Mouse (Mus musculus) neural tube, embryonic 13.5 days (tissue): Measurements from ENCODE around the gene Slco4c1. TPM values are rescaled to one million over a fixed set of nuclear protein-coding genes. Genes with fewer than 3 reads are reported as not detected.

Source experiments
- ATAC-seq: fragments of 200-750 bp; cut with Nextera tagmentation; 2 replicates; pipeline ENCODE4 v1.8.0; 2017; ENCODE audit warnings: low read depth, mild to moderate bottlenecking, moderate TSS enrichment, moderate library complexity
- H3K27ac ChIP-seq: fragments of 300-500 bp; sonication (generic); replicated peaks from 2 replicates; pipeline ENCODE4 v1.5.1; 2015; ENCODE audit warnings: moderate library complexity, mild to moderate bottlenecking, inconsistent platforms
- H3K27me3 ChIP-seq: fragments of 300-500 bp; sonication (generic); 2 replicates; pipeline ENCODE4 v1.6.1; 2015; ENCODE audit warnings: mild to moderate bottlenecking, inconsistent platforms
- H3K36me3 ChIP-seq: fragments of 300-500 bp; sonication (generic); 2 replicates; pipeline ENCODE4 v1.6.1; 2015; ENCODE audit warnings: mild to moderate bottlenecking, inconsistent platforms
- H3K4me1 ChIP-seq: fragments of 300-500 bp; sonication (generic); replicated peaks from 2 replicates; pipeline ENCODE4 v1.6.1; 2015; ENCODE audit warnings: inconsistent platforms
- H3K4me2 ChIP-seq: fragments of 300-500 bp; sonication (generic); 2 replicates; pipeline ENCODE4 v1.6.1; 2015; ENCODE audit warnings: inconsistent platforms, mild to moderate bottlenecking, moderate library complexity
- H3K4me3 ChIP-seq: fragments of 300-500 bp; sonication (generic); 2 replicates; pipeline ENCODE4 v1.5.1; 2015; ENCODE audit warnings: mild to moderate bottlenecking, inconsistent platforms
- H3K9ac ChIP-seq: fragments of 300-500 bp; sonication (generic); 2 replicates; pipeline ENCODE4 v1.6.1; 2015; ENCODE audit warnings: moderate library complexity, mild to moderate bottlenecking, inconsistent platforms
- H3K9me3 ChIP-seq: fragments of 300-500 bp; sonication (generic); 2 replicates; pipeline ENCODE4 v1.6.1; 2016; ENCODE audit warnings: inconsistent platforms
- WGBS: fragments of 180-500 bp; shearing (Covaris S2); methylation state at CpG from one replicate; pipeline ENCODE4 v1.1.7; 2015; 5-methylcytosine and 5-hydroxymethylcytosine counted together
- polyA plus RNA-seq: library from polyadenylated mRNA; unstranded; fragments of >200 nt; fragmentation: Nextera tagmentation; extraction: Ambion mirVana; gene quantifications from 2 replicates; pipeline ENCODE4 v1.2.1, GENCODE M21; 2015

The Slco4c1 gene
- polyA plus RNA-seq, 1 experiment from 2014 or later = 0.13 TPM

DNA sequence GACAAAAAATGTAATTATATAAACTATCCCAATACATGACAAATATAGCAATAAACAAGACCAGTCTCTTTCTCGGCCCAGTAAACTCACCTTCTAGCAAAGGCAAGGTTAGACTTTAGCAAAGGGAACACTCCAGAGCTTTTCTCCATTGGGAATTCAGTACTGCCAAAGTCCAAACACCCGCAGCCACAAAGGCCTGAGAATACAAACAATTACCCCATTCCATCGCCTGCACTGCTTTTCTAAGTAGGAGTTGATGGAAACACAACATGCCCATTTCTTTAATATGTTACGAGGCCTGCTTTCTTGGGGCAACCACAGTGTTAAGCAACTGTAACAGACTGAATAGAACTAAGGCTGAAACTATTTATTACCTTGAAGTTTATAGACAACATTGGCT is 18.4 kb downstream of the Slco4c1 start:
- no peak for ATAC-seq
- Histone ChIP-seq H3K9ac (no peak overlapping the region), H3K27me3 (no peaks in the 10 kb centered on the region), H3K4me1 (no peaks in the 10 kb centered on the region), H3K36me3 (no peaks in the 10 kb centered on the region), H3K4me3 (no peak overlapping the region), H3K9me3 (no peaks in the 10 kb centered on the region), H3K27ac (no peak overlapping the region), H3K4me2 (no peak overlapping the region)
- WGBS = 81% methylated on average over 4 of the region's 4 CpGs

DNA sequence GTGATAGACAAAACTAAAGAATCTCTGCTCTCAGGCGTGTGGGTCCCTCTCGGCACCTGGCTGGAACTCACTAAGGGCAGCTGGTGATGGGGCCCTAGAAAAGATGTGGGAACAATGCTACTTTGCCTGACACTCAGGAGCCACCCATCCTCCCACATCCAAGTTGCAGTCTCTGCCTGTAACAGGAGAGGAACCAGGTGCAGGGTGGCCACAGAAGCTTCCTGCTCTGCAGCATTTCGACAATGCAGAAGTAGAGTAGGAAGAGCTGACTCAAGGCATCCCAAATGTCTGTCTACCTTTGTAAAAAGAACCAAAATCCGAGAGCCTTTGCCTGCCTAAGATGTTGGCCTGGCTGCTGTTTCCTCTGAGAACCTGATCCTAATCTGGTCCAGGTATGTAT is 22.9 kb downstream of the Slco4c1 start:
- Histone ChIP-seq H3K27ac (no peak overlapping the region), H3K4me3 (no peak overlapping the region), H3K9ac (no peak overlapping the region), H3K4me2 (no peak overlapping the region), H3K4me1 (no peaks in the 10 kb centered on the region), H3K36me3 (no peaks in the 10 kb centered on the region), H3K27me3 (no peaks in the 10 kb centered on the region), H3K9me3 (no peaks in the 10 kb centered on the region)
- ATAC-seq = no peak
- WGBS = 78% methylated on average over 4 of the region's 4 CpGs

DNA sequence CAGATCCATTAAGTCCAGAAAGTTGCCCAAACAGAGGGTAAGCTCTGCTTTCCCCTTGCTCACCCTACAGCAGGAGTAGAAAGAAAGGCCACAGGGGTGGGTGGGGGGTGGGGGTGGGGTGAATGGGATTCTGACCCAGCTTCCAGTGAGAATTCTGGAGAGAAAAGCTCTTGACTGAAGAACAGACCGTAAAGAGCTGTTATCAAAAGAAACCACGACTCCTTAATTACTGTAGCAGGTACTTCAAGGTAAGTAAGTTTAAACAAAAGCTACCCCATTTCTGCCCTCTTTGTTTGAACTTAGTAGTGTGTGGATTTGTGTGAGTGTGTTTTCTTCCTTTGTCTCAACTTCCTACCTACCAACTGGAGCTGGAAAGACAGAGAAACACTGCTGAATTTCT is 23.4 kb downstream of the Slco4c1 start:
- no peak for ATAC-seq
- no peak overlapping the region for H3K4me2 ChIP-seq
- 48% methylated on average over 2 of the region's 2 CpGs for WGBS

DNA sequence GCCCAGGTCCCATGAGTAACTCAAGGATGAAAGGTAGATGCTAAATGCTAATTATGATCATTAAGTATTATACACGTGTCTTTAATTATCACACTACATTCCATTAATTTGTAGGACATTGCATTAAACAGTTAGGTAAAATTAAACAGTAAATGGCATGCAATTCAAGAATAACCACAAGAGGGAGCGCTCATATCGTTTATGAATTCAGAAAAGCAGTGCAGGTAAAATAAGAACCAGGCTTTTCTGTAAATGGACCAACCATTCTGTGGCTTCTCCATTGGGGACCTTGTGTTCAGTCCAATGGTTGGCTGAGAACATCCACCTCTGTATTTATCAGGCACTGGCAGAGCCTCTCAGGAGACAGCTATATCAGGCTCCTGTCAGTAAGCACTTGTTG is 25.2 kb downstream of the Slco4c1 start:
- Histone ChIP-seq H3K36me3 (no peaks in the 10 kb centered on the region), H3K4me1 (no peaks in the 10 kb centered on the region), H3K4me2 (no peak overlapping the region), H3K9ac (no peak overlapping the region), H3K27ac (no peak overlapping the region), H3K9me3 (no peaks in the 10 kb centered on the region), H3K4me3 (no peak overlapping the region), H3K27me3 (no peaks in the 10 kb centered on the region)
- 7% methylated on average over 3 of the region's 3 CpGs for WGBS
- no peak for ATAC-seq

More for the DNA sequence above, 23.4 kb downstream of the Slco4c1 start:
- H3K4me1 ChIP-seq = no peaks in the 10 kb centered on the region
- no peaks in the 10 kb centered on the region for H3K27me3 ChIP-seq
- no peaks in the 10 kb centered on the region for H3K9me3 ChIP-seq
- no peak overlapping the region for H3K4me3 ChIP-seq
- no peak overlapping the region for H3K9ac ChIP-seq
- no peak overlapping the region for H3K27ac ChIP-seq
- no peaks in the 10 kb centered on the region for H3K36me3 ChIP-seq

DNA sequence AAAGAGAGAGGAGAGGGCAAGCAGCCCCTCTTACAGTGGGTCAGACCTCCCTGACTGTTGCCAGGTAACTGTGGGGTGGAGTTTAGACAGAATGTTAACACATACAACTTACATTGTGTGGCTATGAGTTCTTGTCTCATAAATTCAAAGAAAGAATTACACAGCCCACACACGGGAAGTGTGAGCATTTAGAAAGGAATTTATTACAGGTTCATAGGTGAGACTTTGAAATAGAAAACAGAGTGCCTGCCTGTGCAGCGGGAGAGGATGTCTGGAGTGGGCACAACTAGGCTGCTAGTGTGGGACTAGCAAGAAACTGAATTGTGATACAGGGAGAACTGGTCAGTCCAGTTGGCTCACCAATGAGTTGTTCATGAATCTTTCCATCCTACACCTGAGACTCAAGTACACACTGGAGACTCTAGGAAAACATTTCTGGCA is 66.7 kb downstream of the Slco4c1 start:
- WGBS = 69% methylated on average over 2 of the region's 2 CpGs
- Histone ChIP-seq H3K9me3 (no peaks in the 10 kb centered on the region), H3K4me1 (no peaks in the 10 kb centered on the region), H3K4me2 (no peak overlapping the region), H3K27me3 (no peaks in the 10 kb centered on the region), H3K27ac (no peak overlapping the region), H3K4me3 (no peak overlapping the region), H3K9ac (no peak overlapping the region), H3K36me3 (no peaks in the 10 kb centered on the region)
- ATAC-seq = no peak

DNA sequence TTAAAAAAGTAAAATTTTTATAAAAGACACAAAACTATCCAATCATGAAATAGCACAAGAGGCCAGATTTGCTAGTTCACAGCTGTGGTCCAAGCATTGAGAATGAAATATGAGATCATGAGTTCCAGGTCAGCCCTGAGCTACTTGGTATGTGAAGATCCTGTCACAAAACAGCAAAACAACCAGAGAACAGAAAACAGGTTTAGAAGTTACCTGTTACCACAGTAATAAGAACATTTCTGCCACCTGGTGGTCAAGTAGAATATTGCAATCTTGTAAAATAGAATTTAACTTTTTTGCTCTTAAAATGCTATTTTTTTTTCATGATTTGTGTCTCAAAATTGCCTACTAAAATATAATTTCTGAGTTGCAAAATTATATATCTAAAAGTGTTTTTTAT is 70.4 kb downstream of the Slco4c1 start:
- H3K4me3 ChIP-seq = no peak overlapping the region
- no peaks in the 10 kb centered on the region for H3K9me3 ChIP-seq
- no peaks in the 10 kb centered on the region for H3K27me3 ChIP-seq
- no peaks in the 10 kb centered on the region for H3K36me3 ChIP-seq
- H3K4me1 ChIP-seq = no peaks in the 10 kb centered on the region
- H3K27ac ChIP-seq = no peak overlapping the region
- H3K9ac ChIP-seq = no peak overlapping the region
- no peak overlapping the region for H3K4me2 ChIP-seq
- ATAC-seq = no peak

DNA sequence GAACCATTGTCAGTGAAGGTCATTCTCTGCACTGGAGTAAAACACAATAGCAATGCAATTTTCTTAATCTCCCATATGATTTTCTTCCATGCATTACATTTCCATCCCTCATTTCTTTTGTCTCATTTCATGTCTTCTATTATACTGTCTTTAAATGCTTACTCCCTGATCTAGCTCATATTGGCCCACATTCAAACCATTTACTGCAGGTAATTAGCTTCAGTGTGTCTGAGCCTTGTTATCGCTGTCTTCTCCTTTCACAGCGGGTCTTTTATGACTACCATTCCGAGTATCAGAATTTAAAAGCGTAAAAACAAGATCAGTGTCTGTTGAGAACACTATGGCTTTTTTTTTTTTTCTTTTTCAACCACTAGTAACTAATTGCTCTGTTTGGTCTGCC is 77.3 kb downstream of the Slco4c1 start:
- Histone ChIP-seq H3K4me2 (peak overlapping the region; percentile 4; the same call in 1 of the 2 replicates), H3K27me3 (no peaks in the 10 kb centered on the region), H3K9ac (no peak overlapping the region), H3K36me3 (no peaks in the 10 kb centered on the region), H3K27ac (peak overlapping the region; percentile 57), H3K4me3 (no peak overlapping the region), H3K9me3 (no peaks in the 10 kb centered on the region), H3K4me1 (0 out of 2 replicates have a peak, but pooled peaks cover 7% of the 10 kb centered on the region)
- 12% methylated on average over 4 of the region's 4 CpGs for WGBS
- peak; percentile 87 for ATAC-seq

DNA sequence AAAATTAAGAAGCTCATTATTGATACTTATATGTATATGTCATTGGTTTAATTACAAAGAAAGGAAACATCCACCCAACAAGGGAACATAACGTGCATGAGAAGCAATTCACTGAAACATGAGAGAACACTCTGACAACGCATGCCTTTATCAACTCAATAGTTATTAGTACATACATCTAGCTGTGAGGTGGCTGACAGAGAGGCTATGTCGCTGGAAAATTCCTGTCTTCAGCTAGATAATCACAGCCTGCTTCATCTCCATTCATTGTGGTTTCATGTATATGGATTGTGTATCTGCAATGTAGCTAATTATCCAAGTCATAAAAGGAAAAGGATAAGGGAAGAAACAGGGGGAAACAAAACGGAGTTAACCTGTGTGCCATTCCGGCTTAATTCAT is 77.7 kb downstream of the Slco4c1 start:
- Histone ChIP-seq H3K4me2 (peak overlapping the region; percentile 4; the same call in 1 of the 2 replicates), H3K27me3 (no peaks in the 10 kb centered on the region), H3K27ac (peak overlapping the region; percentile 57), H3K4me1 (0 out of 2 replicates have a peak, but pooled peaks cover 7% of the 10 kb centered on the region), H3K4me3 (no peak overlapping the region), H3K9ac (no peak overlapping the region), H3K9me3 (no peaks in the 10 kb centered on the region), H3K36me3 (no peaks in the 10 kb centered on the region)
- 46% methylated on average over 5 of the region's 5 CpGs for WGBS
- peak; percentile 54 for ATAC-seq

DNA sequence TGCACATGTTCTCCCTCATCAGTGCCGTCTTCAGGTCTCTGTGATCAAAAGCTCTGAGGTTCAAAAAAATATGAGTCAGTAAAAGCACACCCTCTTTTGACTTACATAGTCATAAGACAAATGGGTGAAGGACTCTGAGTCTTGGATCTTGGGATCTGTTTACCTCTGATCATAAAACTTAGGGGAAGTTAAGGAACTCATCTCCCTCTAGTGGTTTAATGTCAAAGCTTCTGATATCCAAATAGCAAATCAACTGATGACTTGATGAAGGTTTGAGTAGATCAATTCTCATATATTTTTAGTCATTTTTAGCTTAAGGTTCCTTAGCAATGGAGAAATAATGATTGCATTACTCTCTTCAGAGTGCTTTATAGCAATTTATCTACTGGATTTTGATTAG is 82.7 kb downstream of the Slco4c1 start:
- Histone ChIP-seq H3K36me3 (no peaks in the 10 kb centered on the region), H3K4me1 (no peaks in the 10 kb centered on the region), H3K4me2 (no peak overlapping the region), H3K9me3 (no peaks in the 10 kb centered on the region), H3K4me3 (no peak overlapping the region), H3K27me3 (no peaks in the 10 kb centered on the region), H3K27ac (no peak overlapping the region), H3K9ac (no peak overlapping the region)
- no peak for ATAC-seq
- WGBS = 86% methylated on average over 1 of the region's 1 CpGs

DNA sequence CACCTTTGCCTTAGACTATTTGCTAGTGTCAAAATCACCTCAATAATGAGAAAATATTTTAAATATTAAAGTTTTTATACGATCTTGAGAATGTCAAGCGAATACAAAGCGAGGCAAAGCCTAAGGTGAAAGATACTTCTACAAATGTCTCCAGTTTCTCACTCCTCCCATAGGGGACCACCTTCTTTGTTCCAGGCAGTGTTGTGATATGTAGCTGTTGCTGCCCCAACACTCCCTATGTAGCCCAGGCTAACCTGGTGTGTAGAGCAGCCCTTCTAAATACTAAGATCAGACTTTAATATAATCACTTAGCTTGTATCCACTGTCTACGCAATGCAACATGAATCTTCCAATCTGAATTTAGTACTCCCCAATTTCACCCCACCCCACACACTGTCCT is 97.8 kb downstream of the Slco4c1 start:
- Histone ChIP-seq H3K4me1 (no peaks in the 10 kb centered on the region), H3K4me2 (no peak overlapping the region), H3K9me3 (no peaks in the 10 kb centered on the region), H3K36me3 (no peaks in the 10 kb centered on the region), H3K27me3 (no peaks in the 10 kb centered on the region), H3K9ac (no peak overlapping the region), H3K27ac (no peak overlapping the region), H3K4me3 (no peak overlapping the region)
- WGBS = 96% methylated on average over 4 of the region's 4 CpGs
- ATAC-seq = no peak

DNA sequence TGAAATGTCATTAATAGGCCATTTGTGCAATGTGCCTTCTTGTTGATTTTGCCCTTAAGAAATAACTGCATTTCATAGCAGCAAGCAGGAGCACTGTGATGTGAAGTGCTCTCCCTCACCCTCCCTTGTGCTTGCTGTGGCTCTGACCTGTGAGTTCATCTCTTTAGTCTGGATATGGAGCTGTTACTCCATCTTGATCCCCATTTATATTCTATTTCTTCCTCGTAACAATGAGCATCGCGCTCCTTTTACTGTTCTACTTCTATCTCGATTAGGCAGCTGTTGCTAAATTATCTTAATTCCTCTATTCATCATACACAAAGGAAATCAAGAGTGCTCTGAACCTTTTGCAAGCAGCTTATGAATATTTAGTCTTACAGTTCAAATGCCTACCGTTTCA is 98.3 kb downstream of the Slco4c1 start:
- H3K27me3 ChIP-seq = no peaks in the 10 kb centered on the region
- no peak for ATAC-seq
- H3K4me2 ChIP-seq = no peak overlapping the region
- no peaks in the 10 kb centered on the region for H3K9me3 ChIP-seq
- no peak overlapping the region for H3K9ac ChIP-seq
- WGBS = 92% methylated on average over 5 of the region's 5 CpGs
- H3K4me3 ChIP-seq = no peak overlapping the region
- H3K4me1 ChIP-seq = no peaks in the 10 kb centered on the region
- H3K27ac ChIP-seq = no peak overlapping the region
- no peaks in the 10 kb centered on the region for H3K36me3 ChIP-seq

DNA sequence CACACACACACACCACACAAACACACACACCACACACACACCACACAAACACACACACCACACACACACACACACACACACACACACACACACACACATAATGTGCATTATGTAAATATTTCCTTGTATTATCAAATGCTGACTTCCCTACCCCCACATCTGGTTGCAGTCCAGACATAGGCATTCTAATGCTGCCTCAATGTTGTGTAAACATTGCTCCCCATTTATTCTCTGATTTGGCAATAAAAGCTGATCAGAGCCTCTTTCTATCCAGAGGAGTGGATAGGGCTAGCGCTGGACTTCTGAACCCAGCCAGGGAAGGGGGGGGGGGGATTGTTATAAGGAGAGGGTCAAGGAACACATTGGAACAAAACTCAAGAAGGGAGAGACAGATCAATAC is 101.7 kb downstream of the Slco4c1 start:
- WGBS = 95% methylated on average over 1 of the region's 1 CpGs
- Histone ChIP-seq H3K36me3 (no peaks in the 10 kb centered on the region), H3K4me1 (no peaks in the 10 kb centered on the region), H3K9ac (no peak overlapping the region), H3K27me3 (no peaks in the 10 kb centered on the region), H3K9me3 (no peaks in the 10 kb centered on the region), H3K4me3 (no peak overlapping the region), H3K27ac (no peak overlapping the region), H3K4me2 (no peak overlapping the region)
- ATAC-seq = no peak

DNA sequence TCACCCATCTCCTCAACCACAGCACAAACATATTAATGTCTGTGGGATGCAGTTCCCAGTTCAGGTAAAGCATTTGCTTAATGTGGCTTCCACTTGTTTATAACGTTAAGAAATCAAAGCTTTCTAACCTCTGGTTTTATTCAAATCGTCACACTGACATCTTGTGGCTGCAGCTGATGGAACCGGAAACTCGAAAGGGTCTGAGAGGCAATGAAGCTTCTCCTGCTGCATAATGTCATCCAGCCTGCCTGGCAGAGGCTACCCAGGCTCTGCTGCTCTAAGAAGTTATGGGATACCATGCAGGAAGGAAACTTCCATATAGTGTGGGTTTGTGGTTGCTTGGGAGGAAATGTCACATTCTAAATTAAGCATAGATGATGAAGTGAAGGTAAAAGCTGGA is 103.7 kb downstream of the Slco4c1 start:
- no peak overlapping the region for H3K4me2 ChIP-seq

More for the DNA sequence above, 103.7 kb downstream of the Slco4c1 start:
- Histone ChIP-seq H3K4me3 (no peak overlapping the region), H3K4me1 (no peaks in the 10 kb centered on the region), H3K9ac (no peak overlapping the region), H3K9me3 (no peaks in the 10 kb centered on the region), H3K36me3 (no peaks in the 10 kb centered on the region), H3K27ac (no peak overlapping the region), H3K27me3 (no peaks in the 10 kb centered on the region)
- ATAC-seq = no peak
- 23% methylated on average over 4 of the region's 4 CpGs for WGBS
